Mouse (Mus musculus): Measurements from ENCODE around the gene Slc30a4.

Slc30a4 gene

DNA sequence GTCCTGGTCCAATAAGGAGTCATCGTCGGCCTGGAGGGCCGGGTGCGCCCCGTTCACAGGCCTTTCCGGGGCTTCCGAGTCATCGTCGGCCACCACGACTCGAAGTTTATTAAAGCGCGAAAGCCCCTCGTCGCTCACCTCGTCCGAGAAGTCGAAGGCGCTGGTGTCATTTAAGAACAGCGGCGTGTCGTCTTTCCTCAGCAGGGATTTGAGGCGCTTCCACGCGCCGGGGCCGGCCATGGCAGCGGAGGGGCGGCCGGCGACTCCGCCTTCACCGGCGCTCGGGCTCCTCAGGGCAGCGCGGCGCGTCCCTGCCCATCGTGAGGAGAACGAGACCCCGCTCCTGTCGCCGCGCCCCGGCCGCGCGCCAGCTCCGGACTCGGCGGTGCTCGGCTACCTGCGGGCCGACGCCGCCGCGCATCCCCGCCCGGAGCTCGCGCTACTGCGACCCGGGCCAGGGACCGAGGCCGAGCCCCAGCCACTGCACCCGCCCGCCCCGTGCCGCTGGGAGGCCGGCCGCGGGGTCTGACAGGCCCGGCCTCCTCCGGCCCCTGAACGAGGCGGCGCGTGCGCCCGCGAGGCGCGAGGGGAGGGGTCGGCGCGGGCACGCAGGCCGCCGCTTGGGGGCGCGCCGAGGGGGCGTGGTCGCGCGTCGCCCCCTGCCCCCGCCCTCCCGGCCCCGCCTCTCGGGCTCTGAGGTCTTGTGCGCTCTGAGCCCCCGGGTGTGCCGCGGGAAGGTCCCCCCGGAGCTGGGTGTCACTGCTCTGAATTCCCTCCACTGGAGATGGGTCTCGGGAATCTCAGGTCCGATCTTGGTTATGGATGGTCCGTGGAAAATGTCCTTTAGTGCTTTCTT lies at the start of gene Slc30a4:
Slc30a4 (minus strand) TSS at position 483 of the 856 bp plus-strand sequence.
- DNase-seq (ENCODE audit: low read depth in 1 of 2, low spot score in 2 of 2) = no peak

DNA sequence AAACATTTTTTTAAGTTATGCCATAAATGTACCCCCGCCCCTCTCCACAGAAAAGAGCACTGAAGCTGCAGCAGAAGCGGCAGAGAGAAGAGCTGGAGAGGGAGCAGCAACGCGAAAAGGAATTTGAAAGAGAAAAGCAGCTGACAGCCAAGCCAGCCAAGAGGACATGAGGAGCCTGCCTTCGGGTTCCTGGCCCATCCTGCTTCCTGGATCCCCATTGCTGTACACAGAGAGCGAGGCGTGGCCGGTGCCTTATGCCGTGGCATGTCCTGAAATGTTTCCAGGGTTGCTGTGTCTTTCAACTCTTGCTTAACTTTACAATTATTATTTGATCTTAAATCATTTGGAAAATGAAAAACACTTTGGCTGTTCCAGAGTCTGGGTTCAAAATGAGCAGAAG lies 44.0 kb upstream of the Slc30a4 start:
- no peak for DNase-seq (ENCODE audit: low read depth in 1 of 2, low spot score in 2 of 2)

DNA sequence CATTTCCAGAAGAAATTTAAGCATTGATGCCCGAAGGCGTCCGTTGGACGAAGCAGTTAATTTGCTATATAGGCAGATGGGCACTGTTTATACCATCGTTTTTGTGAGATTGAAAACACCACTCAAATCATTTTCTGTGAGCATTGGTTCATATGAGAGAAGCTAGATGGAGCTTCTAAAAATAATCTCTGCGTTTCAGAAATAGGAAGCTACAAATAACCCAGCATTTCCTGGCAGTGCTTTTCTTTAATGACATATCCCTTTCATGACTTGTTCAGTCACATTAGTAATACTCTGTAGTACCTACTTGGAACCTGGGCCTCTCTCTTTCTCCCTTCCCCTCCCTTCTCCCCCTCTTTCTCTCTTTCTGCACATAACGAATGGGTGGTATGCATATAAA lies 36.6 kb upstream of the Slc30a4 start:
- no peak for DNase-seq (ENCODE audit: low read depth in 1 of 2, low spot score in 2 of 2)

DNA sequence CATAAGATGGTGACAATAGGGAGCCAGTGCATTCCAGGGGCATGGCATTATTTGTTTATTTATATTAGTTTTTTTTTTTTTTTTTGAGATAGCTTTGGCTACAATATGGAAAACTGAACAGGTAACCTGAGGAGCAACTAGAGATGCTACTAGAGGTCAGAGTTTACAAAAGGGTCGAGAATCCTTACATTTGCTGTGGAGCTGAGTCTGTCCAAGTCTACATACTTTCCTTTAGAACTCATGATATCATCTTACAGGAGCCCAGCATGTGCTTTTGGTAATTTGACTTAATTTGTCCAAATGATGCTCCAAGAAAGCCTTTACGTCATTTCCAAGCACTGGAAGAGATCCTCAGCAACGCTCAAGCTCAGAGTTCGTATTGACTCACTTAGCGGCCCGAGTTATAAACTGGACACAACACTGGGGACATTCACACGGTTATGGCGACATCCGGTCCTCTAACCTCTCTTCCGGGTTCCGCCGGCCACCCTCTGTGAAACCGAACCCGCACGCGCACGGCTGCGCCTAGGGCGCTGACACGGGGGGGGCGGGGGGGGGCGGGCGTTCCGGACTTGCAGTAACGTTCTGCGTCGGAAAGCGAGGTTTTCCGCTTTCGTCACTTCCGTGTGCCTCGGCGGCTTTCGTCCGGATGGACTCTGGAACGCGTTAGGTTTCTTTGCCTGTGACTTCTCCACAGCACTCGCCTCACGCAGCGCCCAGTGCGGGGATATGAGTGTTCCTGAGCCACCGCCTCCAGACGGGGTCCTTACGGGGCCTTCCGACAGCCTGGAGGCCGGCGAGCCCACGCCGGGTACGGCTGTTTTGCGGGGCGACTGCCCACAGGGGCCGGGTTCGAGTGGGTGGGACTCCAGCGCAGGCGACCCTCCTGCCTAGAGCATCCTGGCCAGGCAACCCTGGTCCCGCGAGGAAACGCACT lies 35.7 kb upstream of the Slc30a4 start, which contains the start of gene Bloc1s6:
Bloc1s6 (plus strand) TSS at position 610 of the 937 bp plus-strand sequence.
- peak; percentile 58 to 80 for DNase-seq (ENCODE audit: low read depth in 1 of 2, low spot score in 2 of 2)

DNA sequence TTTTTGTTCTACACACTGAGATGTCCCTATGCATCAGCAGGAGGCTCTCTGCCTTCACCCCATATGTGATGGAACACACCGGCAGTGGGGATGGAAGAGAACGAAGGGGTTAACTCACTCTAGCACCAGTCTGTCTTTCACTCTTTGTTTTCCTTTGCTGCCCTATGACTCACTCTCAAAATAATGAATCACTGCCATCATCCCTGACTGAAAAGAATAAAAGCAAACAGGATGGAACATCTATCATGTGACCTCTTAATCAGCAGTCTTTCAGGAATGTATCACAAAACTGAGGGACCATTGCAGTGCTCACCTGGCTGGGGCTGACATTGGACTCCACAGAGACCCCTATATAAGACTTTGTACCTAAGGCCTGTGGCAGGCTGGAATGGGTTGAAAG lies 29.0 kb upstream of the Slc30a4 start:
- no peak for DNase-seq (ENCODE audit: low read depth in 1 of 2, low spot score in 2 of 2)

DNA sequence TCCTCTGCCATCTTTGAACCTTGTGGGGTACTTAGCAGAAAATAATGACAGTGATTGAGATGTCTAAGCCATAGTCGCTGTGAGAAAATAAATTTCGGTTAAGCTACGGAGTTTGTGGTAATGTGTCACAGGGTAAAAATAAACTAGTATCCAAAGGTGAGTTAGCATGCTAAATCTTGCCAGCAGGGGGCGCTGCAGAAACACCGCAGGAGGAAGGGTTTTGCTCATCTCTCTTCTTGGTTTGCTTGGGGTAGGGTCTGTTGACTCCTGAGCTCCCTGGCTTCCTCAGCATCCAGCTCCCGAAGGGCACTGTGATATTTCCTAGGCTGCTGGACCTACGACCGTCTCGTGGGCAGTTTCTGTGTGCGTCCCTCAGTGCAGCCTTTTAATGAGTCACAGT lies 23.1 kb upstream of the Slc30a4 start:
- DNase-seq (ENCODE audit: low read depth in 1 of 2, low spot score in 2 of 2) = no peak

DNA sequence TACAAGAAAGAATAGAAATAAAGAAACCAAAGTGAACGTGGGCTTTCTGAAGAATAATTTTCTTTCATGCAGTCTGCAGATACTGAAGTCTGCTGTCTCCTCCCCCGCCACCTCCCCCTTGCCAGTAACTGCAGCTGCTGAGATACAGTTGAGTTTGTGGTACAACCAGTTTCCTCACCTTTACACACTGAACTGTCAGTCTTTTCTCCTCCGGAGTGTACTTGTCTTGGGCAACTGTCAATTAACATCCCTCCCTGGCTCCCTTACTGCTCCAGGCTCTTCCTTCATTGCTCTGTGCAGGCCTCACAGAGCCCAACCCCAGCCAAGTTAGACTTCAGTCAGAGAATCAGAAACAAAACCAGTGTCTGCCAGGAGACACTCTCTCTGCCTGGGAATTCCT lies 18.1 kb upstream of the Slc30a4 start:
- no peak for DNase-seq (ENCODE audit: low read depth in 1 of 2, low spot score in 2 of 2)

DNA sequence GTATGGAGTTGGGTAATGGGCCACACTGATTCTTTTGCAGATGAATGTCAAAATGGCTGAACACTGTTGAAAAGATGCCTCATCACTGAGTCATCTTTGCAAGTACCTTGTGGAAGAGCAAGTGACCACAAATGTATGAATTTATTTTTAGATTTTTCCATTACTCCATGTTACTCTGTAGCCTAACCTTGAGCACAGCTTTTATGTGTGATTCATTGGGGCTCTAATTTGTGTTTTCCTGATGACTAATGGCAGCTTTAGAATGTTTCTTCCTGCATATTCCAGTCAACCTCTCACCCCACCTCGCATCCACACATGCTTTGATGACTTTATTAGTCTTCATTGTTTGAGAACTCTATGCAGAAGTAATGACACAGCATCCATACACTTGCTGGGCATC lies 16.8 kb upstream of the Slc30a4 start:
- no peak for DNase-seq (ENCODE audit: low read depth in 1 of 2, low spot score in 2 of 2)

DNA sequence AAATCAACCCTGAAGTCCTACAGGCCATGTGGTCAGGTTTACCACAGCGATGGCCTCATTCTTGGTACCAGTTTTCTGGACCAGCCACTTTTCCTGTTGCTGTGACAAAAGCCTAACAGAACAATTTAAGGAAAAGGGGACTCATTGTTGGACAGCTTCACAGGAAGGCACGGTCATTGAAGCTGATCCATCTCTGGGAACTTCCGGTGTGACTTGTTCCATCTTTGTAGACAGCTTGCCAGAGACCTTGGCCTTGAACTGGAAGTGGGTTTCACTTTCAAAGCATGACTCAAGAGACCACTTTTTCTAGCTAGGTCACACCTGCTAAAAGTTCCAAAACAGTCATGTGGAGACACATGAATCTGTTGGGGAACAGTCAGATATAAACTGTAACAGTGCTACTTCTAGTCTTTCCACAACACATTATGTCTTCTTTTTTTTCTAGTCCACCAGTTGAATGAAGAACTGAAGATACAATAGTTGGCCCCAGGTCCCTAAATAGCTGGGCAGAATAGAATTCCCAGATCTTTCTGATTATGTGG lies 13.9 kb upstream of the Slc30a4 start:
- DNase-seq (ENCODE audit: low read depth in 1 of 2, low spot score in 2 of 2) = no peak

DNA sequence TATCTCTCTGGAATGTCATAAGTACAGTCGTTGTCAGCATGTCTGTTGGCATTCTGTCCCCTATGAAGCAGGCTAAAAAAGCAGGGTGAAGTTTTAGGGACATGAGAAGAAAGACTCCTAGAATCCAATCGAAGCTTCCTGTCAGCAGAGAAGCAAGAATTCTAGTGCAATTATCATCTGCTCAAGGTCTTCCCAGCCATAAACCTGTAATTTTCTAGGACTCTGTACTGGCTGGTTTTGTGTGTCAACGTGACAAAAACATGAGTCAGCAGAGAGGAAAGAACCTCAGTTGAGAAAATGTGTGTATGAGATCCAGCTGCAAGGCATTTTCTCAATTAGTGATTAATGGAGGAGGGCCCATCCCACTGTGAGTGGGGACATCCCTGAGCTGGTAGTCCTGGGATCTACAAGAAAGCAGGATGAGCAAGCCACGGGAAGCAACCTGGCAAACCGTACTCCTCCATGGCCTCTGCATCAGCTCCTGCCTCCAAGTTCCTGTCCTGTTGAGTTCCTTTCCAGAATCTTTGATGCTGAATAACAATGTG lies 12.8 kb upstream of the Slc30a4 start:
- no peak for DNase-seq (ENCODE audit: low read depth in 1 of 2, low spot score in 2 of 2)

DNA sequence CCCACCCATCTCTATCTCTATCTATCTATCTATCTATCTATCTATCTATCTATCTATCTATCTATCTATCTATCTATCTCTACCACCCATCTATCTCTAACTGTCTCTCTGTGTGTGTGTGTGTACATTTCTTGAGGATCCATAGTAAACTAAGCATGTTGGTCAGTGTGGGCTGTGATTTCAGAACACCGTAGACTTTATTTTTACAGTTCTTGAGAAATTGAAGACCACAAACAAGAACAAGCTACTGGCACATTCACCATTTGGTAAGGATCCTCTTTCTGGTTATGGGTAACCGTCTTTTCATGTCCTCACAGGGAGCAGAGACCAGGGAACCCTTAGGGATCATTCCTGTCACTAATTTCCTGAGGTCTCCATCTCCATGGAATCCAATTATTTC lies 10.4 kb upstream of the Slc30a4 start:
- DNase-seq (ENCODE audit: low read depth in 1 of 2, low spot score in 2 of 2) = no peak

DNA sequence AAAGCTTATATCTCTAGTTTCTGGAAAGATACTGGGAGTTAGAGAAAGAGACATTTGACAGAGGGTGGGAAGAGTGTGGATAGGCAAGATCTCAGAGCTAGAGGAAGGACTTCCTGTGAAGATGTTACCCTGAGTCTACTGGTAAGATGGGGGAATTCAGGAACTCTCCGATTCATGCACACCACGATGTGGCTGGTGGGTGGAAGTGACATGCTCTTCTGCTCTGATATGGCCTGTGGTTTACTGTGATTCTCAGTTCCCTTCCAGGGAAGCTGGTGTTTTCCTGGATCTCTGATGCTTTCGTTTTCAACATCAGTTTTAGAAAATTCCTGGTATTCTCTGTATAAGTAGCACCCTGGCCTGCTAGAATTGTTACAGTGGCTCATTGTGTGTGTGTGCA lies 9.4 kb upstream of the Slc30a4 start:
- no peak for DNase-seq (ENCODE audit: low read depth in 1 of 2, low spot score in 2 of 2)

DNA sequence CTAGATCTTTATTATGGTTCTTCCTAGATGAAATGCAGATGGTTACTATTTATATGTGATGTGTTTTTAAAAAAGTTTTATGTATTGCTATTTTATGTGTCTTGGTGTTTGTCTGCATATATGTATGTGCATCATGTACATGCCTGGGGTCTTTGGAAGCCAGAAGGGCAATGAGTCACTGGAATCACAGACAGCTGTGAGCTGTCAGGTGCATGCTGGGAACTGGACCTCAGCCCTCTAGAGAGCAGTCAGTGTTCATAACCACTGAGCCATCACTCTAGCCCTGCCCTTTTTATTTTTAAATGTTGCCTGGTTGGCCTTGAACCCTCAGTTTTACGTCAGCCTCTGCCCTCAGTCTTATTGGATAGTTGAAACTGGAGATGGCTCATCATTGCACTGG lies 6.7 kb upstream of the Slc30a4 start:
- DNase-seq (ENCODE audit: low read depth in 1 of 2, low spot score in 2 of 2) = no peak

DNA sequence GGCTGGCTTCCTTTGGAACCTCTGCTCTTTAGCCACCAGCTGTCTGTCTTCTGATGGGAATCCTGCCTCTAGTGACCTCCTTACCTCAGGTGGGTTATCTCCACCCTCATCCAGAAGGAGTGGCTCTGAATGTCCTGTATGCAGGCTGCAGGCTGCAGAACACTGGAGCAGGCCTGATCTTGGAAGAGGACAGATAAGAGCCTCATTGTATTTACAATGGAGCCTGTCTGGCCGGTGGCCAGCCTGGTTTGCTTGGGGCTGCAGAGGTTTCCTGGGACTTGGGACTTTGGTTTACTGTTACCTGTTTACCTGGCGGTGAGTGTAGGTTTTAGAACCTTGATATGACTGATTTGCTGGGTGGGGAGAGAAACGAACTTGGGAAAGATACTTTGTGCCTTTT lies 5.6 kb upstream of the Slc30a4 start:
- DNase-seq (ENCODE audit: low read depth in 1 of 2, low spot score in 2 of 2) = no peak

DNA sequence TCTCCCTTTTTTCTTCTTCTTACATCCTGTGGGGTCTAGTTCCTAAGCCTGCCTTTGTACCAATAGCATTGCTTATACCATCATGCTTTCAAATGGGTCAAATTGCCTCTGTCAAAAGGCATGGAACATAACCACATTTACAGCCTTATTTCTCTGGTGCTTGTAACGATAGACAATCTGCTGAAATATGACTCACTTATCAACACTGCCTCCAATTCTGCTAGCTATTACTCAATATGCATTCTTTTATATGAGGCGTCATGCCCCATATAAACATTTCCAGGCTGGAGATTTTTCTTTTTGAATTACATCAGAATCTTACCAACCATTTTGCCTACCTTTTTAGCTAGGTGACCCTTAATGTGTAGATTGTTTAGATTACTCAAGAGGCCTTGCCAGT lies 2.1 kb upstream of the Slc30a4 start:
- no peak for DNase-seq (ENCODE audit: low read depth in 1 of 2, low spot score in 2 of 2)

DNA sequence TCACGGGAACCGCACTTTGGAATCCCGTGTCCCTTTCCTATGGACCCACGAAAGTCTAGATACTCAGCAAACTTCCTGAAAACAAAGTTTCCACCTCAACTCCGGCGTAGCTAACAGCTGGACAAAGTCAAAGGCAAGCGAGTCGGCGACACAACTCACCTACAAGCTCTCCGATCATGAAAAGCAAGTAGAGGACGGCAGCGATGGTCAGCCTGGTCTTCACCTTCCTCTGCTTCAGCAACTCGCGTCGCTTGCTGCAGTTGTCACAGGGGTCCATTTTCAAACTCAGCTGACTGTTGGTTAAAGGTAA lies 637 bp downstream of the Slc30a4 start:
- DNase-seq (ENCODE audit: low read depth in 1 of 2, low spot score in 2 of 2) = no peak

DNA sequence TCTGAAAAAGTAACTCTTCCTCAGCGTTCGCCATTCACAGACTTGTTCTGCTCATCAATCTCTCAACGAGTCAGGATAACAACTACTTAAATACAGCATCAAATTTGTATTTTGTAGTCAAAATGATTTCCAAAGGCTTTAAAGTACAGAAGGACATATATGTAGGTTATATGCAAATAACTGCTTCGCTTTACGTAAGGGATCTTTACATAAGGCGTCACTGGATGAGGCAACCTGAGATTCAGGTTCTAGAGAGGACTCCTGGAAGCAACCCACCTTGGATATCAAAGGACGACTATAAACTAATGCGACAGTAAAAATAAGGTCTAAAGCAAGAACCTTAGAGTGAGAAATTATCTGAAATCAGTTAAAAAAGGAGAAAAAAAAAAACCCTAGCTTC lies 1.5 kb downstream of the Slc30a4 start:
- no peak for DNase-seq (ENCODE audit: low read depth in 1 of 2, low spot score in 2 of 2)

DNA sequence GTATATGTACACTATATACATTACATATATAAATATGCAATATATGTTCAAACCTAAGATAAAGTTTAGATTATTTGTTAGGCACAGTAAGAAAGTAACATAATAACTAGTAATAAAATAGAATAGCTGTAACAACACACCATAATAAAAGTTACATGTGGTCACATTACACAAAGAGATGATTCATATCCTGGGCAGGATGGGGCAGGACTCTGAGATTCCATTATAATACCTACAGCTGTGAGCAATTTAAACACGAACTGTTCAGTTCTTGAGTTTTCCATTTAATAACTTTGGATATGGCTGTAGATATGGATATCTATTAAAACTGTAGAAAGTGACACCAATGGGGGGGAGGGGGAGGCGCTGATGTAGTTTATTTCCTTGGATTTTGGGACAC lies 4.9 kb downstream of the Slc30a4 start:
- DNase-seq (ENCODE audit: low read depth in 1 of 2, low spot score in 2 of 2) = no peak

DNA sequence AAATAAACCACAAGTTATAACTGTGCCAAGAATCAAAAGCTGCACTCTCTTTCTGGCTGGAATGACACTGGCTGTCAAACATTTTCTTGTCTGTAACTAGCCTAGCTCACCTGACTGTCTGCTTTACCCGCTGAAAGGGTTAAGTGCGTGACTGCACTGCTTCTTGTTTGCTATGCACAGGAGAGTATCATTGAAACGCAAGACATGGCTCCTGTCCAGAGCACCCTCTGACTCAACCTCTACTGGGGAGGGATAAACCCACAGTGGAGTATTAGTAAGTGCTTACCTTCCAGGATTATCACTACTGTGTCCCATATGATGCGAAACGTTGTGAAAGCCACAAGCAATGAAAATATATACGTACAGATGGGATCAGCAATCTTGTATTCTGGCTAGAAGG lies 15.8 kb downstream of the Slc30a4 start:
- DNase-seq (ENCODE audit: low read depth in 1 of 2, low spot score in 2 of 2) = no peak

DNA sequence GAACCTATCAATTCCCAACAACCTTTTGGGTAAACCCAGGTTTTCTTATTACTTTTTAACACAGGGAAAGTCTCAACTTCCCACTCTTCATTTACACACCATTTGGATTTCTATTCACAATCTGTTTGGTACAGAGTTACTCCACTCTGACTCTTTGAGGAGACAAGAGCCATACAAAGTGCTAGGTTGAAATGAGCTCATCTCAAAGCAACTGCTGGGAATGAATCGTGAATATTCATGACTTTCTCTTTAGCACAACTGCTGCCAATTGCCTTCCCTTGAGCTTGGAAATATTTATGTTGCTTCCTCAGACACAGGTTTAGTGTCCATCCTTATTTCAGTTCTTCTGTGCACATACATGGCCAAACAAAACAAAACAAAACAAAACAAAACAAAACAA lies 18.8 kb downstream of the Slc30a4 start:
- DNase-seq (ENCODE audit: low read depth in 1 of 2, low spot score in 2 of 2) = no peak

DNA sequence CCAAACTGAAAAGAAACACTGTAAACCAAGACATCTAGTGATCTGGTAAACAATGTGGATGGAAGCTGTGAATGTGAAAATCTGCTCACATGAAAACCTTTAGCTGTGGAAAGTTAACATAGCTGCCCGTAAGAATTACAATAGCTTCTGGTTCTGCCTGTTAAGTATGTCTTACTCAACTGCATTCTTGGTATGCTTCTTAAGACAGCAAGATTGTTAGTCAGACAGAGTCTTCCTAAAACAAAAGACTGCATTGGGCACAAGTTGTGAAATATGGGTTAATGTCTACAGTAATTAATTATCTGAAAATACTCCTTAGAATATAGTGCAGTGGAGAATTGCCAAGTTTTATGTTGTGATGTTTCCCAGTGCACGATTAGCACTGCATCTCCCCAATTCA lies 19.9 kb downstream of the Slc30a4 start:
- no peak for DNase-seq (ENCODE audit: low read depth in 1 of 2, low spot score in 2 of 2)
